Mouse (Mus musculus) splenic B cell, adult 2 months (primary cell): ENCODE data around the gene Gucy2c.

ENCODE experiments used
- DNase-seq: peaks from one replicate; pipeline ENCODE4 v3.0.0-alpha.2; 2011; ENCODE audit warnings: low read depth, low spot score
- H3K27me3 ChIP-seq: 2 replicates; pipeline ENCODE4 v1.6.1; 2012; ENCODE audit warnings: mild to moderate bottlenecking, low read length, moderate library complexity, mixed read lengths; ENCODE audit not compliant: control insufficient read depth, poor library complexity, insufficient read depth, severe bottlenecking
- H3K36me3 ChIP-seq: 2 replicates; pipeline ENCODE4 v1.6.1; 2012; ENCODE audit warnings: mild to moderate bottlenecking, low read length, moderate library complexity, mixed read lengths; ENCODE audit not compliant: control insufficient read depth, poor library complexity, insufficient read depth, severe bottlenecking

Gene Gucy2c

GRCm38 (mm10) chr6:136793831-136794525 is 12.4 kb upstream of the Gucy2c start:
- 0 out of 2 replicates have a peak, but pooled peaks cover 3% of the 10 kb centered on the region for H3K27me3 ChIP-seq
- H3K36me3 ChIP-seq = no peaks in the 10 kb centered on the region
- DNase-seq = peak; percentile 24

- DNase-seq = peak; percentile 23
- Histone ChIP-seq H3K36me3 (no peaks in the 10 kb centered on the region), H3K27me3 (0 out of 2 replicates have a peak, but pooled peaks cover 3% of the 10 kb centered on the region)
Measured at GRCm38 (mm10) chr6:136792884-136793758, 11.6 kb upstream of the Gucy2c start.

- no peak for DNase-seq
- 0 out of 2 replicates have a peak, but pooled peaks cover 3% of the 10 kb centered on the region for H3K27me3 ChIP-seq
- no peaks in the 10 kb centered on the region for H3K36me3 ChIP-seq
Measured at GRCm38 (mm10) chr6:136789391-136789971, 7.9 kb upstream of the Gucy2c start.

GRCm38 (mm10) chr6:136782761-136783160 is 1.2 kb upstream of the Gucy2c start:
- H3K27me3 ChIP-seq = no peaks in the 10 kb centered on the region

GRCm38 (mm10) chr6:136782146-136782545 is 581 bp upstream of the Gucy2c start:
- no peaks in the 10 kb centered on the region for H3K27me3 ChIP-seq
- no peaks in the 10 kb centered on the region for H3K36me3 ChIP-seq
- no peak for DNase-seq

More at GRCm38 (mm10) chr6:136782761-136783160, 1.2 kb upstream of the Gucy2c start:
- no peak for DNase-seq
- no peaks in the 10 kb centered on the region for H3K36me3 ChIP-seq

- Histone ChIP-seq H3K27me3 (no peaks in the 10 kb centered on the region; the same call in 1 of the 2 replicates), H3K36me3 (no peaks in the 10 kb centered on the region)
- DNase-seq = no peak
Measured at GRCm38 (mm10) chr6:136776392-136776791, 5.2 kb downstream of the Gucy2c start.

- Histone ChIP-seq H3K27me3 (no peaks in the 10 kb centered on the region), H3K36me3 (no peaks in the 10 kb centered on the region)
- DNase-seq = no peak
Measured at GRCm38 (mm10) chr6:136769859-136770258, 11.7 kb downstream of the Gucy2c start.

- DNase-seq = no peak
- Histone ChIP-seq H3K27me3 (no peaks in the 10 kb centered on the region), H3K36me3 (no peaks in the 10 kb centered on the region)
Measured at GRCm38 (mm10) chr6:136769143-136769542, 12.4 kb downstream of the Gucy2c start.

- no peak for DNase-seq
- Histone ChIP-seq H3K36me3 (no peaks in the 10 kb centered on the region), H3K27me3 (no peaks in the 10 kb centered on the region)
Measured at GRCm38 (mm10) chr6:136763912-136764311, 17.7 kb downstream of the Gucy2c start.

- Histone ChIP-seq H3K27me3 (no peaks in the 10 kb centered on the region), H3K36me3 (no peaks in the 10 kb centered on the region)
- DNase-seq = no peak
Measured at GRCm38 (mm10) chr6:136750567-136750966, 31.0 kb downstream of the Gucy2c start.

- Histone ChIP-seq H3K27me3 (no peaks in the 10 kb centered on the region), H3K36me3 (no peaks in the 10 kb centered on the region)
- DNase-seq = no peak
Measured at GRCm38 (mm10) chr6:136745586-136745985, 36.0 kb downstream of the Gucy2c start.

- no peaks in the 10 kb centered on the region for H3K27me3 ChIP-seq
- DNase-seq = no peak
- no peaks in the 10 kb centered on the region for H3K36me3 ChIP-seq
Measured at GRCm38 (mm10) chr6:136743729-136744128, 37.8 kb downstream of the Gucy2c start.

GRCm38 (mm10) chr6:136742352-136743118 is 39.0 kb downstream of the Gucy2c start:
- Histone ChIP-seq H3K27me3 (no peaks in the 10 kb centered on the region), H3K36me3 (no peaks in the 10 kb centered on the region)
- DNase-seq = peak; percentile 93

GRCm38 (mm10) chr6:136741281-136741680 is 40.3 kb downstream of the Gucy2c start:
- no peak for DNase-seq
- no peaks in the 10 kb centered on the region for H3K36me3 ChIP-seq
- no peaks in the 10 kb centered on the region for H3K27me3 ChIP-seq
